Mouse (Mus musculus) adrenal gland, postnatal 14 days (tissue): ENCODE results near the gene Tmtc3. TPM values are rescaled to one million over a fixed set of nuclear protein-coding genes. Genes with fewer than 3 reads are reported as not detected.
A peak's percentile ranks its signal among the peaks of the same experiment; 100 is the strongest.
"Not testable (repeated sequence)": the region's sequence is repeated elsewhere in the genome, so short reads cannot be mapped to it uniquely, and the experiment has no call there.

ENCODE experiments used
- DNase-seq: peaks from one replicate; pipeline ENCODE4 v3.0.0; 2021; ENCODE audit warnings: mixed read lengths
- long read RNA-seq, 2 experiments: library from polyadenylated mRNA; stranded (forward); transcript quantifications; one replicate each; pipeline ENCODE4 v2.0.0; 2021
- total RNA-seq: library from RNA; stranded (reverse); gene quantifications from 2 replicates; pipeline ENCODE4 v1.2.3, GENCODE M21; 2021

Tmtc3 gene
- total RNA-seq, result 23.4 and 23.7 TPM in 2 replicates
- long read RNA-seq, experiment 1, full-length matches to known transcripts, result 1 of 4 reads
- long read RNA-seq, experiment 1, partial matches to known transcripts, result 2 of 4 reads
- long read RNA-seq, experiment 1, other reads (novel, unspliced or antisense), result 1 of 4 reads
- long read RNA-seq, experiment 2, full-length matches to known transcripts, result 1 of 2 reads
- long read RNA-seq, experiment 2, partial matches to known transcripts, result 0 of 2 reads
- long read RNA-seq, experiment 2, other reads (novel, unspliced or antisense), result 1 of 2 reads

DNA sequence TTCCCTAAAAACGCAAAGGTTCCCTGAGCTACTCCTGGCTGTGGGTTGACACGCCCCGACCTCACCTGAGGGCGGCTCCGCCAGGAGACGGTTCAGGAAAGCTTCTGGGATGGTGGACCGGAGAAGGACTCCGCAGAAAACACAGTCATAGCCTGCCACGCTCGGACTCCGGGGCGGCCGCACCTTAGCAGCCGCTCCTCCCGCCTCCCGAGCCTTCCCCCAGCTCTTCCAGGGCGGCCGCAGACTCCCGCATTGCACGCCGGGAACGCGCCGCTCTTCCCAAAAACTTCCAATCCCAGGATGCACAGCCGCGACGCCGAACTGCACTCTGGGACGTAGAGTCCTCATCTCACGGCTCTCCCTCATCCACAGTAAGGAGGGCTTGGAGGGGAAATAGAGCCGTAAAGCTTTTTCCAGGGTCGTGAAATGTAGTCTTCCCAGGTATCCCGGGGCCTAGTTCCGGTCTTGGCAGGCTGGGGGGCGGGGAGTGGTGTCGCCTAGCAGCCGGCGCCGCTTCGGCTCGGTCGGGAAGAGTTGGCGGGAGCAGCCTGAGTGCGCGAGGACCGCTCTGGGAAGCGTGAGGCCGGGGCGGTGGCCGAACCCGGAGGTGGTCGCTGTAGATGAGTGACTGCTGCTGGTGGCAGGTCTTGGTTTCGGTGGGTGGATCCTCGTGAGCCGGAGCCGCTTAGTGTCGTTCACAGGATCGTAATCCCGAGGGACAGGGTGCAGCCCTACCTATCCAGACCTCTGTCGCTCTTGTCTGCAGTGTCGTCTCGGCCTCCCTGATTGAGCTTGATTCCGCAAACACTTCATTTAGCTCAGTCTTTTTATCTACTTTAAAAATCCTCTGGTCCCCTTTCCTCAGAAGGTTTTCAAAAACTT is at the start of gene Tmtc3, which contains the start of gene Cep290:
Gene Tmtc3, minus strand, starts transcription at position 254 of the 882 bp plus-strand sequence.
Gene Cep290, plus strand, starts transcription at position 462 of the 882 bp plus-strand sequence.
- peak; percentile 96 for DNase-seq

DNA sequence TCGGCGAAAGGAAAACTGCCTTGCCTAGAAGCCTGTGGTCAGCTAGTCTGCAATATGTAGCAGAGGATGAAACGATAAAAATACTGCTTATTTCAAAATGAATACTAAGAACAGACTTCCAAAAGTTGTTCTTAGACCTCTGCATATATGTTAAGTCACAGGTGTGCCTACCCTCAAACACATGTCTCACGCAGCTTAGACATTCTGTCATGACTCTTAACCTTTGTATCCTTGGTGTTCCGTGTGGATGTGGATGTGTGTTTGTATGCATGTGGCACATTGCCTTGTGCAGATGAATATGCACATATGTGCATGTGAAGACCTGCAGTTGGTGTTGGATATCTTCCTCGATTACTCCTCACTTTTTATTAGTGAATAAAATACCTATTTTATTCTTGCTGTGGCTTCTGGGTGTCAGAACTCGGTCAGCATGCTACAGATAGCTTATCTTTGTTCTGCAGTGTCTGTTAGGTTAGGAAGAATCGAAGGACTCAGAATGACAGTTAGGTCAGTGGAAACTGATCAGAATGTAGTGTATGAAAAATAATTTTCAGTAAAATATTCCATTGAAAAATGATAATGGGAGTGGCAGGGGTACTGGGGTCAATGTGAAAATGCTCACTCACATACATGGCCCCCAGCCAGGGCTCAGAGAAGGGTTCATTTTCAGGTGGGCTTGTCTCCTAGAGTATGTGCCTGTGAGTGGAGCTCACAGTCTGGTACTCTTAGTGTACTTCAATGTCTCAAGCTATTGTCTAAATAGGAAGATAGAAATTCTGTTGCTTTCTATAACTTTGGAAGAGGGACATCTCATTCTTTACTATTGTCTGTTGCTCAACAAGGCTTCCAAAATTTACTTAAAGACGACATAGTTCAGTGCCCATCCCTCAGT is 37.6 kb upstream of the Tmtc3 start:
- no peak for DNase-seq

DNA sequence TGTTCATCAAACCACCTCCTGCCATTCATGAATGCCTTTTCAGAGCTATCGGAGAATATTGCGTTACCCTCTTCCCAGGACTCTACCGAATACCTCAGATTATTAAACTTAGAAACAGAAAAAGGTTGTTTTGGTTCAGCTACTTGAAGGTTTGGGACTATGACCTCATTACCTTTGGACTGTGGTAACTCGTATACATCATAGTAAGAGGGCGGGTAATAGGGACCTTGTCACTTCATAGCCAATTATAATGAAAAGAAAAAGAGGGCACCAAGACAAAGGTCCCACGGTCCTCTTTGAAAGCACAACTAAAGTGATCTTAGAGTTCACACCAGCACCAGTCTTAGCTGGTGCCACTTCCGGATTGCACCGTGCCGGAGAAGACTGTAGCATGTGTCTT is 35.2 kb upstream of the Tmtc3 start:
- no peak for DNase-seq

DNA sequence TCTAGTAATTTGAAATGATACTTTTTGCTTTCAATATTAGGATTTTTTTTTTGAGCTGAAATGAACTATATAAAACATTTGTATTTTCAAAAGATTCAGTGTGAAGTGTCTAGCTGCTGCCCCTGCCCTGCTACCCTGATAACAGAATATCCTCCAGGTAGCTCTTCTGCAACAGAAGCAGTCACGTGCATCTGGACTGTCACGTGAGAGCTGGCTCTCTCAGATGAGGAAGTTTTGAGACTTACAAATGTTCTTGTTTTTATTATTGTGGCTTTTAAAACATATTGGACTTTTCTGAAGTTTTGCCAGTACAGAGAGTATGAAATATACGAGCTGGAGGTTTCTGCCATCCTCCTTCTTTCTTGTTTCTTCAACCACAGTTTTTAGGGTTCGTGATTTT is 34.5 kb upstream of the Tmtc3 start:
- no peak for DNase-seq

DNA sequence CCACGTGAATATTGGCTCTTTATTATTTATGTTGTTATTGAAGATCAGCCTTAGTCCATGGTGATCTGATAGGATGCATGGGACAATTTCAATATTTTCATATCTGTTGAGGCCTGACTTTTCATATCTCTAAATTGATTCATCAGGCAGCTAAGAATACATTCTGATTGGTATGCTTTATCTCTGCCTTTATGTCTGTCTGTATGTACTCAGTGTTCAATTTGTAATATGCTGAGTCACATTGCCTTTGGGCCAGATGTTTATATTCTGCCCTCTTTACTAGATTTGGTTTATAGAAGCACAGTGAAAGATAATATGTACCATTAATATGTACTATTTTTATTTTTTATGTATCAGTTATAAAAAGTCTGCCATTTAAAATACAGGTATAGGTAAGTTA is 21.0 kb upstream of the Tmtc3 start:
- DNase-seq, result no peak

DNA sequence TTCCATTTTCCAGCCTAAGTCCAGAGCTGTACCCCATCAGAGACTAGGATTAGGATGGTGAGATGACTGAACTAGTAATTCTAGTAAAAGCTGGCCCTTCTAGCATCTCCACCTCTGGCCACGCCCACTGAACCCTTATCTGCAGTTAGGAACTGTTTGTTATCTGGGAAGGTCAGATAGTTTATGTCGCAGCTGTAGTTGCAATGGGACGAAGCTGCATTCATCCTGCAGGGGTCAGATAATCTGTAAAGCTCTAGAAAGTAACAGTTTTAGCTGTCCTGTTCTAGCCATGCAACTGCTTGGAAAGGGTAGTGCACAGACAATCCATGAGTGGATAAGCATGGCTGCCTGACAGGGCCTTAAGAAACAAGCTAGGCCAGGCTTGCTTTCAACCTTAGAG is 11.2 kb upstream of the Tmtc3 start:
- no peak for DNase-seq

DNA sequence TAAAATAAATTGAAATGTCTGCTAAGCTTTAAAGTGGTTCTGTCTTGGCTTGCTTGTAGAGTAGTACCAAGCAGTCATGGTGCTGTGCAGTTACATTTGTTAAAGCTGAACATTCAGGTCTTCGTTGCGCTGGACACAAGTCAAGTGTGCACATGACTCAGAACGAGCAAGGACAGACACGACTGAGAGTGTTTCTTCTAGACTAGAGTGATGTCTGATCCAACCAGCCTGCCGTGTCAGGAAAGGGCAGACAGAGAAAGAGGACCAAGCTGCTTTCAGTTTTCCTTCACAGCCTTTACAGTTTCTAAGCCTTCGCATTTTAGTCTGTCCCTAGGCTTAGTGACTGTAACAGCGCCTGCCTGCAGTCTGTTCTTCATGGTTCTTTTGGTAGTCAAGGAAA is 4.8 kb upstream of the Tmtc3 start:
- DNase-seq, result peak; percentile 36

DNA sequence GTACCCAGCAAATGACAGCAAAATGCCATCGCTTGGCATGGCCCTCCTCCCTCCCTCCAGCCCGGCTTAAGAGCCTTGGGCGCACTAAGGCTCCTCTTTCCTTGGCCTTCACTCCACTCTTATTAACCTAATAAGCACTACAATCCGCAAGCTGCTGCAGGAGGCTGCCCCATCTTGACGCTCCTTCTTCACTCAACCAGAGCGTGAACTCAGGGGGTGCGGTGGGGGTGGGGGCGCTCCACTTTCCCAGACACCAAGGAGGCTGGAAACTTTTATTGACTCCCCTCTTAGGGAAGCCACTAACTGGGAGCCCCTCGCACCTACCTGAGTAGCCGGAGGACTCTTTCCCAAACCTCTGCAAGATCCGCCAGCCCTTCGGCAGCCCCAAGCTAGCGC is 451 bp downstream of the Tmtc3 start:
- peak; percentile 32 for DNase-seq

DNA sequence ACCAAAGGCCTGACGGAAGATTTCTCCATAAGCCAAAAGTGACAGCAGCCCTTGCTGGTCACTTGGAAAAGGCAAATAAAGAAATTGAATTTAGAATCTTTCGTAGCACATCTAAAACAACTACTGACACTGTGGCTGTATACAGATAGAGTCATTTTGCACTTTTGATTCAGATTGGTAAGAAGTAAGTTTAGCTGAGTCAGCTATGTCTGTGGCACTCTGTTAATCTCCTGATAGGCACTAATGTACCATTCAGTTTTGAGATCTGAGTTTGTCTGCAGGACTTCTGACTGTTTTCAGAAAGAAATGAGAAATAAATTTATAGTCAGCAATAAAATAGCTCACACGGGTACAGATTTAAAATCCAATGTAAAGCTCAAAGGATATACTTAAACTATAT is 7.6 kb downstream of the Tmtc3 start:
- DNase-seq, result no peak

DNA sequence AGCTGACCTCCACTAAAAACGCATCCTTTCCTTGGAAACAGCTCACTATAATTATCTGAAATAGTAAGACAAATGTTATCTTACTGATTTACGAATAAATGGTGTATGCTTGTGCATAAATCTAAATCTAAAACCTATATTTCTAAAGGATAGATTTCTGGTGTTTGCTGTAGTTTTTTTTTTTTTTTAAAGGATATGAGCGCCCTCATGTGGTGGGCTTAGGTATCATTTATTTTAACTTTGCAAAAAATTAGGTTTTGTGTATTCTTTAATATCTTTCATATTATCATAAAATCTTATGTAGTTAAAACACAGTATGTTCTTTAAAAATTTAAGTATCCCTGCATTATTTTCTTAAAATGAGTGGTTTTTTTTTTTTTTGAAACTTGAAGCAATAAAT is 12.1 kb downstream of the Tmtc3 start:
- no peak for DNase-seq

DNA sequence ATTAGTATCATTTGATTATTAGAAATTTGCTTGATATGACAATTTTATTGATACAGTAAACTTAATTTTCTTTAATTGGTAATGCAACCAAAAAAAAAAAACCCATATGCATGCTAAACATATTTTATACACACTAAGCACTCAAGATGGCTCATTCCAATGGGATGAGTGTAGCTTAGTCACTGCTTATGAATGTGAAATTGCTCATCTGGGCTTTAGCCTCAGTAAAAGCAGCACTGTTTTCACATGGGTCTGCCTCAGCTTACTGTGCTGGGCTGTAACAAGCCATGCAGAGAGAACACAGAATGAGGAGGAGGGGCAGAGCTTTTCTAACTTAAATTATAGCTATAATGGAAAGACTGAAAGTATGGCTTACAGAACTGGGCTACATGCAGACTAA is 26.6 kb downstream of the Tmtc3 start:
- no peak for DNase-seq

DNA sequence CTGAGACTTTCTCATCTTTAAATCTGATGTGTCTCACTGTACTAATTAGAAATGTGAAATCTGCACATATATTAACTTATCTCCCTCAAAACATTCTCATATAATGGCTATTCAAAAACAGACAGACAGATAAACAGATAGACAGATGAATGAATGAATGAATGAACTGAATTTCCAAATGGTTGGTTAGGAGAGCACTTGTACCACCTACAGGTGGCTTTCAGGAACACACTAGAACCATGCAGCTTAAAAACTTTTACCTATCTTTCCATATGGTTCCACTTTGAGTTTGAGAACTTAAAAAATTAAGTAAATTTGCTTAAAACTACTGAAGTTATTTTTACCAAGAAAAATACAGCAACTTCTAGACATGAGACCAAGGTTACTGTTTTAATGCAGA is 37.8 kb downstream of the Tmtc3 start:
- no peak for DNase-seq

DNA sequence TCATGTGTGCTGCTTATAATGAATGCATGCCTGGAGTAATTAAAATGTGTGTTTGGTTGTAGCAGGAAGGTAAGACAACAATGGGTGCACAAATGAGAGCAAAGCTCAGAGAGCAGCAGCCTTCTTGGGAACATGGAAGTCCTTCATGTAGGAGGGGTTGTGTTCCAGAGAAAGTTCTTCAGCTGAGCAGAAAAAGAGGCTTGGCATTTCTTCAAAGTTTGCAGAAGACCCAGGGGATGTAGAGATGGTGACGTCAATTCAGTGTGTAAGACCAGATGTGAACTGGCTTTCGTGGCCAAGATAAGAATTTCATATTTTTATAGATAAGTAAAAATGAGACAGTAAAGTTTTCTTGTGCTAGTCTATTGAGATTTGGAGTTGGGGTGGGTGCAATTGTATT is 59.6 kb downstream of the Tmtc3 start:
- no peak for DNase-seq

DNA sequence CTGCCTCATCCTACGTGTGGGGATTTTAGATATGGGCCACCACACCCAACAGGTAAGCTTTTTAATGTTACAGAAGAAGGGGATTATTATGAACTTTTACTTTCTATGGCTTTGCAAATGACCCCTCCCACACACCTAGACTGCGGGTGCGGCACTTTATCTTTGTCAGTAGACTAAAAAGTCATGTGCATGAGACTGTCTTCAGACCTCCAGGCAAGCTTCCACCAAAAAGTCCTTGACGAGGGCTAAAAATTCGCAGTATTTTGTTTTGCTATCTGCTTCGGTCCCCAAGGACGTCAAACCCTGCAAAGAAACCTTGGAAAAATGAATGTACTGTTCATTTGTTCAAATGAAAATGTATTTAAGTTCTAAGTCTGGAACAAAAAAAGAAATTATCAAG is 71.6 kb downstream of the Tmtc3 start:
- DNase-seq, result peak; percentile 53

DNA sequence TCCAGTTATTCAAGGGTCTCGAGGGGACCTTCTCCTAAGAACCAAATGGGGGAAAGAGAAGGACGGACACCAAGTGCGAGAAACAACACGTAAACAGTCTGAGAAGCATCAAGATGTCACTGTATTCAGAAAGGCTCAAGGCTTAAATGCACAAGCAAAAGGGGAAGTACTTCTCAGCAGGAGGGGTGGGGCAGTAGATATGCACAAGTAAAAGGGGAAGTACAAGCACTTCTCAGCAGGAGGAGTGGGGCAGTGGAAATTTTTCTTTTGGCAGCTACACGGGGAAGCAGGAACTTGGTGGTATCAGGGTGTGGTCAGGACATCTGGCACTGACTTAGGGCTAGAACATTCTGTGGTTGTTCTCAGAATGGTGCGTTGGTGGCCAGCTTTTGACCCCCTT is 84.8 kb downstream of the Tmtc3 start:
- not testable (repeated sequence) for DNase-seq

Other genes starting within 250 kb of the Tmtc3 start
- gene Gm4301, start 151.7 kb downstream of the Tmtc3 start, total RNA-seq, result not detected in 2 replicates
- not detected in 2 replicates for gene Gm4302, start 146.5 kb downstream of the Tmtc3 start, total RNA-seq
- gene Gm4303, start 141.4 kb downstream of the Tmtc3 start, total RNA-seq, result not detected in 2 replicates
- not detected in 2 replicates for gene Gm4305, start 136.3 kb downstream of the Tmtc3 start, total RNA-seq
- not detected in 2 replicates for gene Gm4307, start 126.0 kb downstream of the Tmtc3 start, total RNA-seq
- not detected in 2 replicates for gene Gm4312, start 104.8 kb downstream of the Tmtc3 start, total RNA-seq
- 7.5 and 9.2 TPM in 2 replicates for gene Cep290, start 208 bp upstream of the Tmtc3 start, total RNA-seq
- 11.0 and 13.0 TPM in 2 replicates for gene 4930430F08Rik, start 103.1 kb upstream of the Tmtc3 start, total RNA-seq
- not detected in 2 replicates for gene 1700017N19Rik, start 103.1 kb upstream of the Tmtc3 start, total RNA-seq